Mouse (Mus musculus): Measurements from ENCODE around the gene Klhdc7a. TPM values are rescaled to one million over a fixed set of nuclear protein-coding genes. Genes with fewer than 3 reads are reported as not detected.
A peak's percentile ranks its signal among the peaks of the same experiment; 100 is the strongest.

Gene Klhdc7a
- total RNA-seq, 2 experiments from 2014 or later: 0.54 to 1.3 TPM

- intact Hi-C loops (cut with DNase I): no loop called here
- DNase-seq: no peak
These were observed 7.0 kb downstream of the Klhdc7a start for GRCm38 (mm10) chr4:139960724-139961315.

GRCm38 (mm10) chr4:139960086-139960713 lies 7.6 kb downstream of the Klhdc7a start:
- intact Hi-C loops (cut with DNase I): no loop called here
- DNase-seq: no peak

DNA sequence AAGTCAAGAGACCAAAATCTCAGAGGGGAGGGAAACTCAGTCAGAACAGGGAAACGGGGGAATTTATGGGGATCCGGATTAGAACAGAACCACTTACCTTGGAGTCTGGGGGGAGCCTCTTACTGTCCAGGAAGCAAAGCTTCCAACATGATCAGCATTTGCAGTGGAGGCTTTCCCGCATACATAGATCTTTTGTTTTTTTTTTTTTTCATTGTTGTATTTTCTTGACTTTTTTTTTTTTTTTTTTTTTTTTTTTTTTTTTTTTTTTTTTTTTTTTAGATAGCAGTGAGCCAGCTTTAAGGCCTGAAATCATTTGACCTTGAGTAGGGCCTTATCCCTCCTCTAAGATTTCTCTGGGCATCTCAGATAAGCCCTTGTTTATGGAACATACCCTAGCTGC lies 8.6 kb downstream of the Klhdc7a start:
- DNase-seq: no peak
- intact Hi-C loops (cut with DNase I): no loop called here

GRCm38 (mm10) chr4:139950876-139951485 lies 16.8 kb downstream of the Klhdc7a start:
- intact Hi-C loops (cut with DNase I): no loop called here
- DNase-seq: no peak

GRCm38 (mm10) chr4:139950431-139950848 lies 17.4 kb downstream of the Klhdc7a start:
- intact Hi-C loops (cut with DNase I): no loop called here
- DNase-seq: peak in 1 of 2 experiments; percentile 27

GRCm38 (mm10) chr4:139948591-139948990 lies 19.2 kb downstream of the Klhdc7a start:
- intact Hi-C loops (cut with DNase I): no loop called here
- DNase-seq: no peak

DNA sequence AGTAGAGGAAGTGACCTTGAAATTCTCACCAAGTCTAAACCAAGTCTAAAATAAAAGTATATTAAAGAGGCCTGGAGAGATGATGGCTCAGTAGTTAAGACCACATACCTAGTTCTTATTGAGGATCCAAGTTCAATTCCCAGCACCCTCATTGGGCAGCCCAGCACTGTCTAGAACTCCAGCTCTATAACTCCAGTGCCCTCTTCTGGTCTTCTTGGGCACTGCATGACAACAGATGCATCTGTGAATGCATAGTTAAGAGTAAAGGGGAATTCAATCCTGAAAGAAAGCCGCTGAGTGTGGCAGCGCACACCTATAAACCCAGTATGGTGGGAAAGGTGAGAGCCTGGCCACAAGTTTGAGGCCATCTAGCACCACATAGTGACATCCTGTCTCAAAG lies 20.5 kb downstream of the Klhdc7a start:
- intact Hi-C loops (cut with DNase I): no loop called here
- no peak for DNase-seq

DNA sequence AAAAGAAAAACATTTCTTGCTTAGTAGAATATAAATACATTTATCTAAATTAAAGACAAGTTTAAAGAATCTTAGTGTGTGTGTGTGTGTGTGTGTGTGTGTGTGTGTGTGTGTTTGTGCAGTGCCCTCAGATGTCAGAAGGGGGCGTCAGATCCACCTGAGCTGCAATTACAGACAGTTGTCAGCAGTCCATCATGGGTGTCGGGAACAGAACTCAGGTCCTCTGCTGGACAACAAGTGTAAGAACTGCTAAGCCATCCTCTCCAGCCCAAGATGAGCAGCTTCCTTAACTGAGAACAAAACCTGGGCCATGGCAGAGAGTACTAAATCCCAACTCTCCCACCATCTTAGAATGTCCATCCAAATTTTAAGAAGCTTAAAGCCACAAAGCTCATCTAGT lies 26.0 kb downstream of the Klhdc7a start:
- DNase-seq: no peak
- intact Hi-C loops (cut with DNase I): no loop called here

- intact Hi-C loops (cut with DNase I): no loop called here
- DNase-seq: no peak
These were observed 32.3 kb downstream of the Klhdc7a start for GRCm38 (mm10) chr4:139935557-139935956.

DNA sequence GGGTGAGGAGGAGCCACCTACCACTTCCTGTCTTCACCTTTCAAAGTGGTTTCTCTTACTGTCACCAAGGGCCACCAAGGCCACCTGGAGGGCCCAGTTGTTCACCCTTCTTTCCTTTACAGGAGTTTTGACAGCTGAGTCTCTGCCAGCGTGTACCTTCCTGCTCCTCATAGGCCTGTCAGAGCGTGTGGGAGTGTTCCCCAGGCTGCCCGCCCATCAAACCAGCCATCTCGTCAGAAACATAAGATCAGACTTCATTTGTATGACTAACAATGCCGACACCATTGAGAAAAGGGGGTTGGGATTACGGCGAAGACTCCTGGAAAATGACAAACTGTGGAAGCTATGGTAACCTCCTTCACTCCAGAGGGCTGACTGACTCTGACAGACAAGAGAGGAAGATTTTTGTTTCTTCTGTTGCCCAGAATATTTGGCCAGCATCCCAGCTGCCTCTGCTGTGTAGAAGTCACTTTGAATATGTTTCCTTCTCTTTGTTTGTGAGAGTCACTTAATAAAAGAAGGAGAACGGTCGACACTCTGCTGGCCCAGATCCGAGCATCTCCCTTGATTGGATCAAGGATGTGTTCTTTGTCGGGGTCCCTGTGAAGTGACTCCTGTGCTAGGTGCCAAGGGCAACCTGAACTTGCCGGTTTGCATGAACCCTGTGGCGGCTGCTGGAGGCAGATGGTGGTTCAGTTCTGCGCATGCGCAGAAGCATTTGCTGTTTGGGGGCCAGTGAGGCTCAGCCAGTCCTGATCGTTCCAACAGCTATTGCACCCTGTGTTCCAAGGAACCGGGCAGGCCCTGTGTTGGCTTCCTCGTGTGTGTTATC lies 34.6 kb downstream of the Klhdc7a start:
- intact Hi-C loops (cut with DNase I): no loop called here
- no peak for DNase-seq

GRCm38 (mm10) chr4:139931790-139932510 lies 35.9 kb downstream of the Klhdc7a start:
- no peak for DNase-seq
- intact Hi-C loops (cut with DNase I): no loop called here

- intact Hi-C loops (cut with DNase I): no loop called here
These were observed 36.9 kb downstream of the Klhdc7a start for GRCm38 (mm10) chr4:139930885-139931284.

GRCm38 (mm10) chr4:139926161-139926561 lies 41.7 kb downstream of the Klhdc7a start:
- intact Hi-C loops (cut with DNase I): no loop called here

More at GRCm38 (mm10) chr4:139930885-139931284, 36.9 kb downstream of the Klhdc7a start:
- no peak for DNase-seq

GRCm38 (mm10) chr4:139925275-139926160 lies 42.3 kb downstream of the Klhdc7a start:
- DNase-seq: no peak
- intact Hi-C loops (cut with DNase I): no loop called here

More at GRCm38 (mm10) chr4:139926161-139926561, 41.7 kb downstream of the Klhdc7a start:
- DNase-seq: no peak

GRCm38 (mm10) chr4:139916731-139917130 lies 51.1 kb downstream of the Klhdc7a start:
- intact Hi-C loops (cut with DNase I): no loop called here
- DNase-seq: no peak
